Mouse (Mus musculus): ENCODE measurements around the gene Dgki.

- TF ChIP-seq CTCF (IDR thresholded peaks at IDR 0.05; ENCODE audit: low read depth, low read length) (no peak), GATA1 (IDR thresholded peaks at IDR 0.05; ENCODE audit: borderline replicate concordance, low read length) (no peak), TAL1 (conservative IDR thresholded peaks at IDR 0.05; ENCODE audit: low read depth, low read length) (no peak), GATA2 (IDR thresholded peaks at IDR 0.05; ENCODE audit: borderline replicate concordance, low read depth, low read length) (no peak), POLR2AphosphoS5 (IDR thresholded peaks at IDR 0.05; ENCODE audit: insufficient replicate concordance, low read depth, low read length) (no peak)
These were observed at the start of gene Dgki for GRCm38 (mm10) chr6:37299562-37300390.
